Mouse (Mus musculus): ENCODE measurements around the gene Psmc5. TPM values are rescaled to one million over a fixed set of nuclear protein-coding genes. Genes with fewer than 3 reads are reported as not detected.

Gene Psmc5
- polyA plus RNA-seq, 1 experiment from 2014 or later: 247 TPM

DNA sequence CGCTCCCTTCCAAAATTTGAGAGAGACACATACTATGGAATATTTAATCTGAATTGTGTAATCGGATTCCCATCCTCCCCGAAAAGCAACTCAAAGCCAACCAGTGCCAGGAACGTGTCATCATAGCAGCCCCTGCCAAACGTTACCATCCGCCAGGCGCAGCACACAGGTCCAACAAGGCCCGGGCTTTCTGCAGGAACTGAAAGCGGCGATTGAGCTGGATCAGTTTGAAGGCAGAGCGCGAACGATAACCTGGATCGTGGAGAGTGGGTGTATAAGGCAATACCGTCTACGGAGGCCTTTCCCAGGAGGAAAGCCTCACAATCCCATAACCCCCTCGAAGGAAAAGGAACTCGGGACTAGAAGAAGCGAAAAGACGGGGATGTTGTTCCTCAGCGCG lies 780 bp upstream of the Psmc5 start:
- H3K9ac ChIP-seq: peak overlapping the region; percentile 66
- peak overlapping the region; percentile 41; the same call in 1 of the 2 replicates for H3K27ac ChIP-seq
- H3K4me2 ChIP-seq (replicated peaks): peak overlapping the region; percentile 82
- 2% methylated on average over 22 of the region's 22 CpGs for WGBS
- peak overlapping the region; percentile 88 for H3K4me3 ChIP-seq (replicated peaks)
- H3K9me3 ChIP-seq: no peaks in the 10 kb centered on the region
- H3K4me1 ChIP-seq (replicated peaks): peaks cover 20% of the 10 kb centered on the region
- H3K27me3 ChIP-seq (replicated peaks): no peaks in the 10 kb centered on the region
- peak; percentile 5; the same call in 1 of the 2 replicates for ATAC-seq
- peaks cover 35% of the 10 kb centered on the region for H3K36me3 ChIP-seq

DNA sequence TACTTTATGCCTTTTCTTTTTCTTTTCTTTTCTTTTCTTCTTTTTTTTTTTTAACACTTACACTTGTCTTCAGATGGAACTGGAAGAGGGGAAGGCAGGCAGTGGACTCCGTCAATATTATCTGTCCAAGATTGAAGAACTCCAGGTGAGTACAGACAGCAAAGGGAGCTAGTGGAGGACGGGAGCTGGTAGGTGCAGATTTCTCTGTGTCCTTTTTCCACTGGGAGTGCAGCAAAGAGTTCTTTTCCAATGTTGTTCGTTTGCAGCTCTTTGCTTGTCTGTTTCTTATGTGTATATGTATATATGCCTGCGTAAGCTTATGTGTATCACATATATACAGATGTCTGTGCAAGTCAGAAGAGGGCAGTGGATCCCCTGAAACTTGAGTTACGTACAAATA lies 821 bp downstream of the Psmc5 start:
- Histone ChIP-seq H3K4me3 (replicated peaks) (peak overlapping the region; percentile 88), H3K27me3 (replicated peaks) (no peaks in the 10 kb centered on the region), H3K4me1 (replicated peaks) (peaks cover 20% of the 10 kb centered on the region), H3K4me2 (replicated peaks) (peak overlapping the region; percentile 82), H3K27ac (no peak overlapping the region), H3K9ac (peak overlapping the region; percentile 85; the same call in 1 of the 2 replicates), H3K9me3 (no peaks in the 10 kb centered on the region), H3K36me3 (peaks cover 29% of the 10 kb centered on the region)
- 58% methylated on average over 5 of the region's 5 CpGs for WGBS
- no peak for ATAC-seq

DNA sequence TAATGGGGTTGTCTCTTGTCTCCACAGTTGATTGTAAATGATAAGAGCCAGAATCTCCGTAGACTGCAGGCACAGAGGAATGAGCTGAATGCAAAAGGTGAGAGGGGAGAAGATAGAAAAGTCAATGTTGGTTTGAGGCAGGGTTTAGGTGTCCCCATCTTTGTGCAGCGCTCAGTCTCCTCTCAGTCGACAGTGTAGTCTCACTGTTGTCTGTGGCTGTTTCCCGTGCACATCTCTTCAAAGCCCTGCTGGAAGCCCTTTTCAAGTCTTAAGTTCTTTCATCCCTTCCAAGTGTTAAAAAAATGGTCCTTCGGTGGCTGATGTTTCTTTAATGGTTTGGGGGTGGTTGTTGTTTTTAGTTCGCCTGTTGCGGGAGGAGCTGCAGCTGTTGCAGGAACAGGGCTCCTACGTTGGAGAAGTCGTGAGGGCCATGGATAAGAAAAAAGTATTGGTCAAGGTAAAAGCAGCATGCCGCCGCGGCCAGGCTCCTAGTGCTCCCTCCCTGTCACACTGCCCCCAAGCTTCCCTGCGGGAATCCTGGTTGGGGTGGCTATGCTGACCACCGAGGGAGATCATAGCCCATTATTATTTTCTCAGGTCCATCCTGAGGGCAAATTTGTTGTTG lies 5.0 kb downstream of the Psmc5 start:
- Histone ChIP-seq H3K4me1 (replicated peaks) (peaks cover 12% of the 10 kb centered on the region), H3K36me3 (peaks cover 50% of the 10 kb centered on the region), H3K27me3 (replicated peaks) (no peaks in the 10 kb centered on the region), H3K4me2 (replicated peaks) (no peak overlapping the region), H3K27ac (no peak overlapping the region), H3K4me3 (replicated peaks) (no peak overlapping the region), H3K9me3 (no peaks in the 10 kb centered on the region), H3K9ac (no peak overlapping the region)
- WGBS: 82% methylated on average over 14 of the region's 14 CpGs
- ATAC-seq: no peak

DNA sequence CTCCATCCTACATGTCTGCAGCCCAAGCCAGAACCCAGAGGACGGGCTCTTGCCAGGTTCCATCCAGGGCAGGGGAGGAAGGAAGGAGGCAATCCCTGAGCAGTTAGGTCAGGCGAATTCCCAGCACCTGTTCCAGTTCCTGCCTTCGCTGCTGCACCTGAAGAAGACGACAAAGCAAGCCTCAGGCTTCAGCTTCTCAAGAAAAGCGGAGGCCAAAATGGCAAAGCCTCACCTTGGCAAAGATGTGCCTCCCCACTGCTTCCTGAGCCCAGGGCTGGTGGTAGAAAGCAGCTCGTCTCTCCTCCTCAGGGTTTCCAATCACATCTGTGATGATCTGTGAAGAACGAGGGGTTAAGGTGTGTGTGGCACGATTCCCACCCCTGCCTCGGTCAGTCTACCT lies 8.0 kb downstream of the Psmc5 start:
- Histone ChIP-seq H3K9me3 (no peaks in the 10 kb centered on the region), H3K27me3 (replicated peaks) (no peaks in the 10 kb centered on the region), H3K36me3 (peaks cover 52% of the 10 kb centered on the region), H3K4me3 (replicated peaks) (no peak overlapping the region), H3K4me2 (replicated peaks) (no peak overlapping the region), H3K9ac (no peak overlapping the region), H3K4me1 (replicated peaks) (peaks cover 18% of the 10 kb centered on the region), H3K27ac (no peak overlapping the region)
- 85% methylated on average over 9 of the region's 9 CpGs for WGBS
- no peak for ATAC-seq

DNA sequence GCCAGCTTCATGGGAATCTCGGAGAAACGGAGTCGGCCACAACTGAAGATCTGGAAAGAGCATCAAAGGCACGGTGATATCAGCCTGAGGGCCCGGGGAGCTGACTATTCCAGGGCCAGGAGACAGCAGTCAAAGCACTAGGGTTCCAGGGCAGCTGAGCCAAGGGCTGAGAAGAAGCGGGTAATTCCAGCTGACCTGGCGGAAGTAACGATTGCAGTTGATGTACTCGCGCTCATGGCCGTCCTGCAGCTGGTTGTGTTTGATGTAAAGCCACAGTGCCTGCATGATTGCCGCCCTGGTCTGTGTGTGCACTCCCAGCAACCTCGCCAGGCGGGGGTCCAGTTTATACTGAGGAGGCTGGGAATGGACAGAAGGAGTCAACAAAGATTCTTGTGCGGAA lies 9.0 kb downstream of the Psmc5 start:
- no peak overlapping the region for H3K4me2 ChIP-seq (replicated peaks)
- H3K9ac ChIP-seq: no peak overlapping the region
- 88% methylated on average over 15 of the region's 15 CpGs for WGBS
- peaks cover 52% of the 10 kb centered on the region for H3K36me3 ChIP-seq
- H3K9me3 ChIP-seq: no peaks in the 10 kb centered on the region
- H3K27me3 ChIP-seq (replicated peaks): no peaks in the 10 kb centered on the region
- ATAC-seq: no peak
- peaks cover 25% of the 10 kb centered on the region for H3K4me1 ChIP-seq (replicated peaks)
- no peak overlapping the region for H3K4me3 ChIP-seq (replicated peaks)
- no peak overlapping the region for H3K27ac ChIP-seq

DNA sequence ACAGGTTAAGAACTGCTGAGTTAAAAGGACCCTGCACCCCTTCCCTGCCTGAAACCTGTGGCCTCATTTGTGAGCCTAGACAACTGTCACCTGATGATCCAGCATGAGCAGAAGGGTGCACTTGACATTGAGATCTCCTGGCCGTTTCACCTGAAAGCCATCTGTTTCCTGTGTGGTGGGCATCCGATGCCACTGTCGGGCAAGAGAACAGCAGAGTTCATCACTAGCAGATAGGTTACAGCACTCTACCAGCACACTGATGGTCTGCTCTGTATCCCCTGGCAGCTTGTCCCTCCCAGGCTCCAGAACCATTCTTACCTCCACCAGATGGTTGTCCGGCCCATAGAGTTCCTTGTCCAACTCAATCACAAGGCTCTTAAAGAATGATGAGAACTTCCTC lies 9.6 kb downstream of the Psmc5 start:
- Histone ChIP-seq H3K4me1 (replicated peaks) (peaks cover 31% of the 10 kb centered on the region), H3K9me3 (no peaks in the 10 kb centered on the region), H3K4me2 (replicated peaks) (no peak overlapping the region), H3K36me3 (peaks cover 52% of the 10 kb centered on the region), H3K9ac (no peak overlapping the region), H3K27me3 (replicated peaks) (no peaks in the 10 kb centered on the region), H3K27ac (no peak overlapping the region), H3K4me3 (replicated peaks) (no peak overlapping the region)
- 92% methylated on average over 4 of the region's 4 CpGs for WGBS
- no peak for ATAC-seq

DNA sequence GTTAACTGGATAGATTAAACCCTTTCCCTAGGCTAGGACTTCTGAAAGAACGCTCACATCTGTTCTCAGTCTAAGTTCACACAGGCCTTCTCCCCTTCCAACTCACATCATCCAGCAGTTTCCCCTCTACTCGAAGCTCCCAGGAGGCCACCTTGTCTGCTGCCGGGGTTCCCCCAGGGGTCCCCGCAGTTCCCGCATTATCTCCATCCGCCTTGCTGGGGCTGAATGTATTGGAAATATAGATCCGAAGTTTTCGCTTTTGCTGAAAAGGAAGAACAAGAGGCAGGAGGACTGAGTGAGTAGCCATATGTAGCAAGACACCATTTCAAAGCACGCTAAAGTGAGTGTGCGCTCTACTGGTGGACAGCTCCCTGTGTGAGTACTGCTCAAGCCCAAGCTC lies 10.5 kb downstream of the Psmc5 start:
- H3K4me2 ChIP-seq (replicated peaks): no peak overlapping the region
- no peaks in the 10 kb centered on the region for H3K27me3 ChIP-seq (replicated peaks)
- H3K27ac ChIP-seq: no peak overlapping the region
- no peak overlapping the region for H3K4me3 ChIP-seq (replicated peaks)
- ATAC-seq: no peak
- no peaks in the 10 kb centered on the region for H3K9me3 ChIP-seq
- peaks cover 37% of the 10 kb centered on the region for H3K4me1 ChIP-seq (replicated peaks)
- H3K9ac ChIP-seq: no peak overlapping the region
- H3K36me3 ChIP-seq: peaks cover 51% of the 10 kb centered on the region
- WGBS: 95% methylated on average over 10 of the region's 10 CpGs

DNA sequence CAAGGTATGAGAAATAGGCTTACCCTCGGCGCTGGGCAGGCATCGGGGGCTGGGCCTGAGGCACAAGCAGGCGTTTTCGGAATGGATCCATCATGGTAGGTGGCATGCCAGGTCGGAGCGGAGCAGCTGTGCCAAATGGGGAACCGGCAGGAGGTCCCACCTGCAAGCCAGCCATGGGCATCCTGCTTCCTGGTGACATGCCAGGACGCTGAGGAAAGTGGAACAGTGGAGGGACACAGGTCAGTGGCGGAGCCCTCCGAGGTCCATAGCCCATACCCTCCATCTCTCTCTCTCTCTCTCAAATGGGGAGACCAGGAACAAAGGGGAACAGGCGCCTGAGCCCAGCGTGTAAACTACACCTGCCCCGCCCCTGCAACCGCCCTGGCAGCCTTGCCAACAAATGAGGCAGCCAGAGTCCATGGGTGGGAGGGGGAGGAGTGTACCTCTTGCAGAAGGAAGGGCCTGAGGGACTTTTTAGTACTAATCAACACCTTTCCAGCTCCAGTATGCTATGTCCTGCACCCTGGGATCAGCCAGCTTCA lies 11.4 kb downstream of the Psmc5 start:
- Histone ChIP-seq H3K4me1 (replicated peaks) (peaks cover 39% of the 10 kb centered on the region), H3K9ac (no peak overlapping the region), H3K36me3 (peaks cover 42% of the 10 kb centered on the region), H3K9me3 (no peaks in the 10 kb centered on the region), H3K4me3 (replicated peaks) (no peak overlapping the region), H3K27me3 (replicated peaks) (no peaks in the 10 kb centered on the region), H3K27ac (no peak overlapping the region), H3K4me2 (replicated peaks) (no peak overlapping the region)
- WGBS: 74% methylated on average over 15 of the region's 15 CpGs
- ATAC-seq: peak; percentile 15; the same call in 1 of the 2 replicates

DNA sequence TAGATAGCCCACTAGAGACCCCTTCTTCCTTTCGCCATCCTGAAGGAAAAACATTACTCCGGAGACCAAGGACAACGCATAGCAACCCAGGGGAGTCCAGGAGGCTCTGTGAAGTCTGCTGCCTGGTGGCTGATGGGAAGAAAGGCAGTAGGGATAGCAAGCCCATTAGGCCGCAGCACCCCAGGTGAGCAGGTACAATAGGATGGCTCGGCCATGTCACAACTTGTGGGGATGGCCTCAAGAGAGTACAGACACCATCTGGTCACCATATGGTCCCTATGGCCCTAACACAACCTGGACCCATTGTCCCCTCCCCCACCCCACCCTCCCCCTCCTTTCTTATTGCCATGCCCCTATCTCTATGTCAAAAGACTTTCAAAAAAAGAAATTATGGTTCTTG lies 11.9 kb downstream of the Psmc5 start:
- no peaks in the 10 kb centered on the region for H3K27me3 ChIP-seq (replicated peaks)
- H3K9me3 ChIP-seq: no peaks in the 10 kb centered on the region
- 73% methylated on average over 5 of the region's 5 CpGs for WGBS
- H3K9ac ChIP-seq: no peak overlapping the region; the same call in 1 of the 2 replicates
- peak overlapping the region; percentile 82 for H3K27ac ChIP-seq
- peak overlapping the region; percentile 47 for H3K4me2 ChIP-seq (replicated peaks)
- H3K4me3 ChIP-seq (replicated peaks): no peak overlapping the region
- peaks cover 38% of the 10 kb centered on the region for H3K36me3 ChIP-seq
- peaks cover 39% of the 10 kb centered on the region for H3K4me1 ChIP-seq (replicated peaks)
- no peak for ATAC-seq

DNA sequence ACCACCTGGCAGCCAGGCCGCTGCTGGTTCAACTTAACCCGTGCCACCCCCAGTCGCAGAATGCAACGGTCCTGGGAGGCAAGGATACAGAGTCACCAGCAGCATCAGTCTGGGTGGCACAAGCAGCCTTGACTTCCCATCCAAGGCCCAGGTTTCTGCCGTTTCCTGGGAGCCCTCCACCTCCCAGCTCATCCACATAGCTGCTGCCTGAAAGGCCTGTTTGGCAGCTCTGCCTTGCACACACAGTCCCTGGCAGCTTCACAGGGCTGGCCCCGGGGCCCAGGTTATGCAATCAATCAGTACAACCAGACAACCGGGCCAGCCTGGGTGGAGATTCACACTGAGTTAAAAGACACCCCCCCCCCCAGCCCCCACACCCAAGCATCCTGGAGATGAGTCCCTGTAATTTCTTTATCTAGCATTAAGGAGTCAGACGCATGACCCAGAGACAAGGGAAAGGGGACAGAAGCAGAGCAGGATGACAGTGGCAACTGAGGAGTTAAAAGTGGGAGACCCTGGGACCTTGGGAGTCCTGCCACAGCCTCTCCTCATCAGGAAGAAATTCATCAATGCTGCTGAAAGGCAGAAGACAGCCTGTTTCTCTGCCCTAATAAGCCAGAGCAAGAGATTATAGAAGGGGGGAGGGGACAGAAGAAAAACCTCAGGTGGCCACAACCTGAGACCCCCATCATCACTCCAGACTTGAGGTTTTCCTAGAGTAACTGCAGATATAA lies 12.5 kb downstream of the Psmc5 start:
- WGBS: 29% methylated on average over 8 of the region's 8 CpGs
- ATAC-seq: no peak
- no peaks in the 10 kb centered on the region for H3K9me3 ChIP-seq
- peaks cover 33% of the 10 kb centered on the region for H3K36me3 ChIP-seq
- H3K27ac ChIP-seq: peak overlapping the region; percentile 82
- H3K4me3 ChIP-seq (replicated peaks): no peak overlapping the region
- H3K4me2 ChIP-seq (replicated peaks): peak overlapping the region; percentile 47
- H3K4me1 ChIP-seq (replicated peaks): peaks cover 39% of the 10 kb centered on the region
- H3K27me3 ChIP-seq (replicated peaks): no peaks in the 10 kb centered on the region
- H3K9ac ChIP-seq: peak overlapping the region; percentile 39

DNA sequence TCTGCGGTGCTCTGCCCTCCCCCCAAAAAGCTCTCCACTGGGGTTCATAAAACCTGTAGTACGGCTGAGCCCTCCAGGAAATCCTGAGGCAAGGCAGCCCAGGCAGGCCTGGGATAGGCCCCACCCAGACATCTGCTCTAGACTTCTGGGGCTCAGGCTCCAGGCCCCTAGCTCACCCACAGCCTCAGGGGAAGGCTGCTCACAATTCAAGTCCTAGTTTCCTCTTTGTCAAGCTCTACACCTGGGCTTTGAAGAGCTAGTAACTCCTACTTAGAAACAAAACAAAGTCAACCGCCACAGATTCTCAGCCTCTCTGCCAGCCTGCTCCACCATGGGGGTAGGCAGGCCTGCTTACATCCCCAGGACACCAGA lies 13.1 kb downstream of the Psmc5 start:
- 19% methylated on average over 3 of the region's 3 CpGs for WGBS
- peaks cover 41% of the 10 kb centered on the region for H3K4me1 ChIP-seq (replicated peaks)

DNA sequence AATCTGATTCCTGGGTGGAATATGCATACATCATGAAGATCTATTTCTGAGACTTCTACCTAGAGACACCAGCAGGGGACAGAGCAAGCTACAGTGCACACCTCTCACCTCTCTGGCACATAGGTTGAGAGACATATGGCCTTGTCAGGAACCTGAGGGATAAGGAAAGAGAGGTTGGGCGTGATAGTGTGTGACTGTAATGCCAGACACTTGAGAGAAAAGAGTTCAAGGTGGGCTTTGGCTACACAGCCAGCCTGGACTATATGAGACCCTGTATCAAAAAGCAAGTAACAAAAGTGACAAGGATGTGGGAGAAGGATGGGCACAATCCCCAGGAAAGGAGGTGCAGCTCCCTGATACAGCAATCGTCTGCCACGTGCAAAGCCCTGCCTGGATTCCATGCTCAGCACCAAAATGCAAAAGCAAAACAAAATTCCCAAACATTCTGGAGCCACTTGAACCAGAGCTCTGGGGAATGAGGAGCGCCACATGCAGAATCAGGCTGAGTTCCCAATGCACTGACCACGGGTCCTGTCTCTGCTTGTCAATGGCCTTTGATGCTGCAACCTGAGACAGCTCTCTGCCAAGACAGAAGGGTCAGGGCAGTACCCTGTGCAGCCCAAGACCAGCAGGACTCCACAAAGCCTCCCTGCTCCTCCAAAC lies 15.3 kb downstream of the Psmc5 start:
- Histone ChIP-seq H3K4me3 (replicated peaks) (peak overlapping the region; percentile 100), H3K36me3 (peaks cover 7% of the 10 kb centered on the region)
- ATAC-seq: no peak

More for the DNA sequence above, 13.1 kb downstream of the Psmc5 start:
- Histone ChIP-seq H3K4me3 (replicated peaks) (no peak overlapping the region; the same call in 1 of the 2 replicates), H3K4me2 (replicated peaks) (peak overlapping the region; percentile 47), H3K27ac (peak overlapping the region; percentile 82), H3K27me3 (replicated peaks) (no peaks in the 10 kb centered on the region), H3K36me3 (peaks cover 27% of the 10 kb centered on the region), H3K9ac (0 out of 2 replicates have a peak overlapping the region, but pooled peaks have one; percentile 20), H3K9me3 (no peaks in the 10 kb centered on the region)
- no peak for ATAC-seq

More for the DNA sequence above, 15.3 kb downstream of the Psmc5 start:
- Histone ChIP-seq H3K9ac (peak overlapping the region; percentile 100), H3K4me2 (replicated peaks) (peak overlapping the region; percentile 92), H3K27me3 (replicated peaks) (no peaks in the 10 kb centered on the region), H3K9me3 (no peaks in the 10 kb centered on the region), H3K4me1 (replicated peaks) (peaks cover 53% of the 10 kb centered on the region), H3K27ac (peak overlapping the region; percentile 98)
- 17% methylated on average over 5 of the region's 5 CpGs for WGBS
